In the genomic region with DNA sequence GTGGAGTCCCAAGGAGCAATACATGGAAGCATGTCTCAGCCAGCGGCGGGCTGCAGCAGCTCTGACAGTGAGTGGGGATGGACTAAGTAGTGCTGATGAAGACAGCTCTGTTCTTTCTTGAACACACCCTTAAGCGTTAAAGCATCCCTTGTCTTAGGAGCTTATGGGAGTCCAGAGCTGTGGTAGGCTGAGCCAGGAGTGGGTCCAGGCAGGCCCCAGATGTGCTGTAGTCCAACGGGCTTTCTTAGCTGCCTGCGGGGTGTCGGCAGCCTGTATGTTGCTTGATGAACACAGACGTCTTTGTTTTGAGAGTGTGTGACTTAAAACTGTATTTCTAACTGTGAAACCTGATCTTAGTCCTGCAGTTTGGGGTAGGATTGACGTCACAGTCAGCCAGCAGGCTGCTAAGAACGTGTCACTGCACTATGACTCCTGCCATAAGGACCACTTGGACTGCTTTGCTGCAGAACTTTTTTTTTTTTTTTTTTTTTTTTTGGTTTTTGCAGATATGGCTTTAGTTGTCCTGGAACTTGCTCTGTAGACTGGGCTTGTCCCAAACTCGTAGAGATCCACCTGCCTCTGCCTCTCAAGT, we compare ENCODE assay signal across 14 mouse cellular contexts.
DNase-seq lines count a peak whose midpoint lies in the region; ATAC-seq and TF ChIP-seq lines count a peak whose summit lies in the region.
"Had no signal": no experiment of that assay in that cellular context is flagged by ENCODE, and none has a peak within 500 bp of the region (broad histone marks: within the 10 kb centered on the region; RNA-seq: fewer than 3 reads in every experiment).

No protein-coding gene starts in this region.

- H3K9me3 ChIP-seq in forebrain, embryonic 16.5 days (ENCODE audit: control insufficient read depth, low read length): no peaks in the 10 kb centered on the region
- H3K9me3 ChIP-seq in limb, embryonic 12.5 days: no peaks in the 10 kb centered on the region

- DNase-seq in retina, postnatal 1 day: peak; percentile 11
- DNase-seq in retina, embryonic 14.5 days (ENCODE audit: low spot score): no peak
- DNase-seq in lung, postnatal 10 days: no peak
- no peak for DNase-seq in left cerebral cortex, adult 2 months (ENCODE audit: extremely low spot score in 1 of 2, low spot score in 2 of 2)
- DNase-seq: cerebellum, adult 11 months; heart, adult 18-20 months; heart, postnatal 14 days; kidney, adult 11 months; liver, postnatal 0 days; right cerebral cortex, postnatal 4 days had no signal

- intact Hi-C loops in left cerebral cortex, adult 2 months (cut with DNase I): no loop called here

- H3K4me1 ChIP-seq in forebrain, embryonic 16.5 days (replicated peaks; ENCODE audit: control insufficient read depth, insufficient read depth, low read length): peaks cover 17% of the 10 kb centered on the region
- peaks cover 28% of the 10 kb centered on the region for H3K4me1 ChIP-seq in limb, embryonic 12.5 days (replicated peaks)

- H3K4me3 ChIP-seq in forebrain, embryonic 16.5 days (replicated peaks; ENCODE audit: low read length): no peak overlapping the region
- H3K4me3 ChIP-seq in limb, embryonic 12.5 days (replicated peaks): no peak overlapping the region
- H3K4me3 ChIP-seq in left cerebral cortex, adult 2 months: no peak overlapping the region

- no peaks in the 10 kb centered on the region for H3K36me3 ChIP-seq in forebrain, embryonic 16.5 days (ENCODE audit: control insufficient read depth, insufficient read depth)
- peaks cover 34% of the 10 kb centered on the region for H3K36me3 ChIP-seq in limb, embryonic 12.5 days

- H3K27me3 ChIP-seq in forebrain, embryonic 16.5 days (replicated peaks; ENCODE audit: control insufficient read depth, insufficient read depth, low read length): no peaks in the 10 kb centered on the region
- no peaks in the 10 kb centered on the region for H3K27me3 ChIP-seq in limb, embryonic 12.5 days

- TF ChIP-seq CTCF in left cerebral cortex, adult 2 months (IDR thresholded peaks at IDR 0.05): no peak

- ATAC-seq in forebrain, embryonic 16.5 days: no peak
- peak; percentile 79 for ATAC-seq in limb, embryonic 12.5 days (ENCODE audit: insufficient number of reproducible peaks, insufficient read depth, low FRiP score, low TSS enrichment, low read depth)
- no peak for ATAC-seq in CD4-positive, CD25-positive, alpha-beta regulatory T cell, adult 4 months
- no peak for ATAC-seq in granulocyte monocyte progenitor cell, adult 5-6 weeks (replicated peaks; ENCODE audit: poor library complexity, severe bottlenecking)
- ATAC-seq: liver, postnatal 0 days had no signal

- H3K4me2 ChIP-seq in forebrain, embryonic 16.5 days (ENCODE audit: low read length): peak overlapping the region; percentile 13; the same call in 1 of the 2 replicates
- H3K4me2 ChIP-seq in limb, embryonic 12.5 days: no peak overlapping the region

- H3K9ac ChIP-seq in forebrain, embryonic 16.5 days (replicated peaks; ENCODE audit: low read depth, low read length): peak overlapping the region; percentile 30
- H3K9ac ChIP-seq in limb, embryonic 12.5 days (replicated peaks): no peak overlapping the region
- H3K9ac ChIP-seq: liver, postnatal 0 days had no signal

- no peak overlapping the region for H3K27ac ChIP-seq in forebrain, embryonic 16.5 days (ENCODE audit: low read length)
- H3K27ac ChIP-seq in limb, embryonic 12.5 days: peak overlapping the region; percentile 83
- no peak overlapping the region for H3K27ac ChIP-seq in left cerebral cortex, adult 2 months

- WGBS in forebrain, embryonic 16.5 days: 26% methylated on average over 10 of the region's 10 CpGs
- 55% methylated on average over 10 of the region's 10 CpGs for WGBS in limb, embryonic 12.5 days
